Mouse (Mus musculus): ENCODE measurements around the gene Ilf2. TPM values are rescaled to one million over a fixed set of nuclear protein-coding genes. Genes with fewer than 3 reads are reported as not detected.

Gene Ilf2
- polyA plus RNA-seq, 1 experiment: 50.8 TPM

- TF ChIP-seq CTCF (IDR thresholded peaks at IDR 0.05; ENCODE audit: borderline replicate concordance, control insufficient read depth, extremely low read depth, insufficient read depth, low read length, poor library complexity) (no peak), POLR2A (IDR thresholded peaks at IDR 0.05; ENCODE audit: control insufficient read depth, extremely low read depth, insufficient read depth, low read length, poor library complexity) (no peak)
- Histone ChIP-seq H3K4me1 (replicated peaks; ENCODE audit: control insufficient read depth, insufficient read depth, low read length) (no peaks in the 10 kb centered on the region), H3K36me3 (ENCODE audit: control insufficient read depth, insufficient read depth, low read length) (peaks cover 83% of the 10 kb centered on the region), H3K27me3 (ENCODE audit: control insufficient read depth, insufficient read depth, low read length) (no peaks in the 10 kb centered on the region), H3K4me3 (ENCODE audit: control insufficient read depth, insufficient read depth, low read length) (no peak overlapping the region), H3K27ac (ENCODE audit: control insufficient read depth, insufficient read depth, low read length) (no peak overlapping the region)
- no peak for DNase-seq
- 95% methylated on average over 4 of the region's 4 CpGs for WGBS
Observed at GRCm38 (mm10) chr3:90503444-90503843, 27.5 kb downstream of the Ilf2 start.

GRCm38 (mm10) chr3:90505216-90505615 is 29.3 kb downstream of the Ilf2 start:
- H3K36me3 ChIP-seq (ENCODE audit: control insufficient read depth, insufficient read depth, low read length): peaks cover 67% of the 10 kb centered on the region

GRCm38 (mm10) chr3:90506362-90506761 is 30.4 kb downstream of the Ilf2 start:
- no peak for TF ChIP-seq CTCF (IDR thresholded peaks at IDR 0.05; ENCODE audit: borderline replicate concordance, control insufficient read depth, extremely low read depth, insufficient read depth, low read length, poor library complexity)
- TF ChIP-seq POLR2A (IDR thresholded peaks at IDR 0.05; ENCODE audit: control insufficient read depth, extremely low read depth, insufficient read depth, low read length, poor library complexity): no peak
- Histone ChIP-seq H3K4me3 (ENCODE audit: control insufficient read depth, insufficient read depth, low read length) (no peak overlapping the region), H3K4me1 (replicated peaks; ENCODE audit: control insufficient read depth, insufficient read depth, low read length) (no peaks in the 10 kb centered on the region), H3K27ac (ENCODE audit: control insufficient read depth, insufficient read depth, low read length) (no peak overlapping the region), H3K27me3 (ENCODE audit: control insufficient read depth, insufficient read depth, low read length) (no peaks in the 10 kb centered on the region), H3K36me3 (ENCODE audit: control insufficient read depth, insufficient read depth, low read length) (peaks cover 57% of the 10 kb centered on the region)
- no peak for DNase-seq
- WGBS: 89% methylated on average over 3 of the region's 3 CpGs

More at GRCm38 (mm10) chr3:90505216-90505615, 29.3 kb downstream of the Ilf2 start:
- H3K4me3 ChIP-seq (ENCODE audit: control insufficient read depth, insufficient read depth, low read length): no peak overlapping the region
- WGBS: 97% methylated on average over 5 of the region's 5 CpGs
- no peak for TF ChIP-seq POLR2A (IDR thresholded peaks at IDR 0.05; ENCODE audit: control insufficient read depth, extremely low read depth, insufficient read depth, low read length, poor library complexity)
- no peak for TF ChIP-seq CTCF (IDR thresholded peaks at IDR 0.05; ENCODE audit: borderline replicate concordance, control insufficient read depth, extremely low read depth, insufficient read depth, low read length, poor library complexity)
- DNase-seq: no peak
- H3K4me1 ChIP-seq (replicated peaks; ENCODE audit: control insufficient read depth, insufficient read depth, low read length): no peaks in the 10 kb centered on the region
- no peaks in the 10 kb centered on the region for H3K27me3 ChIP-seq (ENCODE audit: control insufficient read depth, insufficient read depth, low read length)
- no peak overlapping the region for H3K27ac ChIP-seq (ENCODE audit: control insufficient read depth, insufficient read depth, low read length)

GRCm38 (mm10) chr3:90508287-90508949 is 32.5 kb downstream of the Ilf2 start:
- peak overlapping the region; percentile 19; the same call in 1 of the 2 replicates for H3K27ac ChIP-seq (ENCODE audit: control insufficient read depth, insufficient read depth, low read length)
- WGBS: 2% methylated on average over 20 of the region's 20 CpGs
- no peaks in the 10 kb centered on the region for H3K4me1 ChIP-seq (replicated peaks; ENCODE audit: control insufficient read depth, insufficient read depth, low read length)
- no peak for DNase-seq
- peak overlapping the region; percentile 95 for H3K4me3 ChIP-seq (ENCODE audit: control insufficient read depth, insufficient read depth, low read length)
- no peaks in the 10 kb centered on the region for H3K27me3 ChIP-seq (ENCODE audit: control insufficient read depth, insufficient read depth, low read length)
- H3K36me3 ChIP-seq (ENCODE audit: control insufficient read depth, insufficient read depth, low read length): peaks cover 36% of the 10 kb centered on the region
- TF ChIP-seq CTCF (IDR thresholded peaks at IDR 0.05; ENCODE audit: borderline replicate concordance, control insufficient read depth, extremely low read depth, insufficient read depth, low read length, poor library complexity) (0 out of 2 replicates have a peak, but pooled peaks have one; percentile 35), POLR2A (IDR thresholded peaks at IDR 0.05; ENCODE audit: control insufficient read depth, extremely low read depth, insufficient read depth, low read length, poor library complexity) (no peak)

GRCm38 (mm10) chr3:90508950-90509746 is 33.2 kb downstream of the Ilf2 start, which contains the start of gene Chtop:
Gene Chtop, minus strand, starts transcription at chr3:90509498.
- Histone ChIP-seq H3K4me3 (ENCODE audit: control insufficient read depth, insufficient read depth, low read length) (peak within 1 kb of the TSS; percentile 95), H3K27ac (ENCODE audit: control insufficient read depth, insufficient read depth, low read length) (peak within 1 kb of the TSS; percentile 19; the same call in 1 of the 2 replicates), H3K27me3 (ENCODE audit: control insufficient read depth, insufficient read depth, low read length) (no peaks in the 10 kb centered on the region), H3K4me1 (replicated peaks; ENCODE audit: control insufficient read depth, insufficient read depth, low read length) (peaks cover 6% of the 10 kb centered on the region; the same call in 1 of the 2 replicates), H3K36me3 (ENCODE audit: control insufficient read depth, insufficient read depth, low read length) (peaks cover 29% of the 10 kb centered on the region)
- 0 out of 2 replicates have a peak, but pooled peaks have one; percentile 14 for TF ChIP-seq CTCF (IDR thresholded peaks at IDR 0.05; ENCODE audit: borderline replicate concordance, control insufficient read depth, extremely low read depth, insufficient read depth, low read length, poor library complexity)
- peak; percentile 53 for TF ChIP-seq POLR2A (IDR thresholded peaks at IDR 0.05; ENCODE audit: control insufficient read depth, extremely low read depth, insufficient read depth, low read length, poor library complexity)
- peak; percentile 99 for DNase-seq
- WGBS: under 1% methylated on average over 66 of the region's 66 CpGs

- Histone ChIP-seq H3K4me3 (ENCODE audit: control insufficient read depth, insufficient read depth, low read length) (no peak overlapping the region), H3K27ac (ENCODE audit: control insufficient read depth, insufficient read depth, low read length) (no peak overlapping the region), H3K36me3 (ENCODE audit: control insufficient read depth, insufficient read depth, low read length) (peaks cover 23% of the 10 kb centered on the region), H3K27me3 (ENCODE audit: control insufficient read depth, insufficient read depth, low read length) (no peaks in the 10 kb centered on the region), H3K4me1 (replicated peaks; ENCODE audit: control insufficient read depth, insufficient read depth, low read length) (peaks cover 8% of the 10 kb centered on the region; the same call in 1 of the 2 replicates)
- WGBS: 24% methylated on average over 2 of the region's 2 CpGs
- DNase-seq: no peak
- TF ChIP-seq POLR2A (IDR thresholded peaks at IDR 0.05; ENCODE audit: control insufficient read depth, extremely low read depth, insufficient read depth, low read length, poor library complexity) (no peak), CTCF (IDR thresholded peaks at IDR 0.05; ENCODE audit: borderline replicate concordance, control insufficient read depth, extremely low read depth, insufficient read depth, low read length, poor library complexity) (no peak)
Observed at GRCm38 (mm10) chr3:90509747-90510123, 33.8 kb downstream of the Ilf2 start.
